Mouse (Mus musculus) retina, adult 2 months (tissue): Measurements from ENCODE around the gene Rilp.
"Not testable (repeated sequence)": the region's sequence is repeated elsewhere in the genome, so short reads cannot be mapped to it uniquely, and the experiment has no call there.

Experiments used
- DNase-seq: peaks from one replicate; pipeline ENCODE4 v3.0.0-alpha.2; 2012; ENCODE audit warnings: low read depth, low spot score

The Rilp gene

GRCm38 (mm10) chr11:75533314-75534015 is 23.6 kb downstream of the Rilp start:
- DNase-seq: no peak

GRCm38 (mm10) chr11:75534286-75535033 is 24.6 kb downstream of the Rilp start:
- DNase-seq: no peak

- DNase-seq: no peak
These were observed 25.4 kb downstream of the Rilp start for GRCm38 (mm10) chr11:75535106-75535795.

- no peak for DNase-seq
These were observed 26.5 kb downstream of the Rilp start for GRCm38 (mm10) chr11:75536255-75537024.

- no peak for DNase-seq
These were observed 27.1 kb downstream of the Rilp start for GRCm38 (mm10) chr11:75537025-75537414.

- DNase-seq: no peak
These were observed 27.7 kb downstream of the Rilp start for GRCm38 (mm10) chr11:75537491-75538183.

GRCm38 (mm10) chr11:75538184-75538969 is 28.5 kb downstream of the Rilp start:
- DNase-seq: no peak

GRCm38 (mm10) chr11:75538970-75539299 is 29.0 kb downstream of the Rilp start:
- DNase-seq: no peak

GRCm38 (mm10) chr11:75540209-75540608 is 30.3 kb downstream of the Rilp start:
- DNase-seq: no peak

- DNase-seq: no peak
These were observed 31.1 kb downstream of the Rilp start for GRCm38 (mm10) chr11:75540710-75541581.

GRCm38 (mm10) chr11:75544713-75545112 is 34.8 kb downstream of the Rilp start:
- DNase-seq: no peak

GRCm38 (mm10) chr11:75546057-75546456 is 36.2 kb downstream of the Rilp start:
- DNase-seq: no peak

- no peak for DNase-seq
These were observed 39.8 kb downstream of the Rilp start for GRCm38 (mm10) chr11:75549658-75550111.

- DNase-seq: no peak
These were observed 40.5 kb downstream of the Rilp start for GRCm38 (mm10) chr11:75550200-75550946.

- DNase-seq: no peak
These were observed 41.4 kb downstream of the Rilp start for GRCm38 (mm10) chr11:75551321-75551720.

GRCm38 (mm10) chr11:75551961-75552441 is 42.1 kb downstream of the Rilp start:
- DNase-seq: no peak

GRCm38 (mm10) chr11:75552906-75553482 is 43.1 kb downstream of the Rilp start:
- no peak for DNase-seq

GRCm38 (mm10) chr11:75556006-75556405 is 46.1 kb downstream of the Rilp start:
- DNase-seq: not testable (repeated sequence)
